Comparison of ENCODE assay signal across 9 mouse cellular contexts in the genomic region with DNA sequence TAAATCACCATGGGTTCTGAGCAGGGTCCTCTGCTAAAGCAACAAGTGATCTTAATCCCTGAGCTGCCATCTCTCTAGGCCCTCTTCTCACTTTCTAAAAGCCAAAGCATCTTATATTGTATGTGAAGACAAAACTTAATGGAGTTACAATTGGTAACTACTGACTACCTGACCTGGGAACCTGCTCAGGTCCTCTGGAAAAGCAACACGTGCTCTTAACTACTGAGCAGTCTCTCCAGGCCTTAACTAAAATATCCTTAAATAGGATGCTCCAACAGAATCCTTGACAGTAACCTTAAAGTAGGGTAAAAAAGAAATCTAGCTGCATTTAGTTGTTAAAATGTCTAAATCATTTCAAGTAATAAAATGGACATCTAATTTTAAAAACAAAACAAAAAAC. TPM values are rescaled to one million over a fixed set of nuclear protein-coding genes. Genes with fewer than 3 reads are reported as not detected.
DNase-seq lines count a peak whose midpoint lies in the region; ATAC-seq lines count a peak whose summit lies in the region.
"Had no signal": no experiment of that assay in that cellular context is flagged by ENCODE, and none has a peak within 500 bp of the region (broad histone marks: within the 10 kb centered on the region; RNA-seq: fewer than 3 reads in every experiment).

No protein-coding gene starts in this region.

- H3K9ac ChIP-seq in heart, embryonic 16.5 days (ENCODE audit: low read length) = peak overlapping the region; percentile 93; the same call in 1 of the 2 replicates
- H3K9ac ChIP-seq in hindbrain, embryonic 15.5 days = no peak overlapping the region
- no peak overlapping the region; the same call in 1 of the 2 replicates for H3K9ac ChIP-seq in midbrain, embryonic 14.5 days (replicated peaks; ENCODE audit: low read length)

- no peak for ATAC-seq in heart, embryonic 16.5 days (replicated peaks; ENCODE audit: extremely low read depth, insufficient read depth, low FRiP score)
- no peak for ATAC-seq in hindbrain, embryonic 15.5 days (ENCODE audit: low FRiP score, low read depth)
- no peak for ATAC-seq in midbrain, embryonic 14.5 days (ENCODE audit: low FRiP score, low TSS enrichment)

- peak overlapping the region; percentile 92 for H3K4me2 ChIP-seq in heart, embryonic 16.5 days (ENCODE audit: low read depth, low read length)
- H3K4me2 ChIP-seq in hindbrain, embryonic 15.5 days = peak overlapping the region; percentile 96
- H3K4me2 ChIP-seq in midbrain, embryonic 14.5 days (ENCODE audit: low read length) = peak overlapping the region; percentile 97

- H3K9me3 ChIP-seq in heart, embryonic 16.5 days (replicated peaks; ENCODE audit: control insufficient read depth, low read length) = no peaks in the 10 kb centered on the region
- H3K9me3 ChIP-seq in hindbrain, embryonic 15.5 days = no peaks in the 10 kb centered on the region
- H3K9me3 ChIP-seq in midbrain, embryonic 14.5 days (ENCODE audit: control insufficient read depth, low read length) = no peaks in the 10 kb centered on the region

- H3K4me3 ChIP-seq in heart, embryonic 16.5 days (ENCODE audit: low read length) = peak overlapping the region; percentile 97
- H3K4me3 ChIP-seq in brown adipose tissue, adult 24 weeks (ENCODE audit: insufficient read depth, low read depth, low read length) = peak overlapping the region; percentile 8; the same call in 1 of the 2 replicates
- H3K4me3 ChIP-seq in hindbrain, embryonic 15.5 days = peak overlapping the region; percentile 76
- H3K4me3 ChIP-seq in midbrain, embryonic 14.5 days (replicated peaks; ENCODE audit: low read depth, low read length) = peak overlapping the region; percentile 81

- 22% methylated on average over 1 of the region's 1 CpGs for WGBS in heart, embryonic 16.5 days
- WGBS in hindbrain, embryonic 15.5 days = 34% methylated on average over 1 of the region's 1 CpGs
- 48% methylated on average over 1 of the region's 1 CpGs for WGBS in midbrain, embryonic 14.5 days

- H3K36me3 ChIP-seq in heart, embryonic 16.5 days (ENCODE audit: control insufficient read depth, insufficient read depth) = no peaks in the 10 kb centered on the region
- no peaks in the 10 kb centered on the region for H3K36me3 ChIP-seq in hindbrain, embryonic 15.5 days
- no peaks in the 10 kb centered on the region for H3K36me3 ChIP-seq in midbrain, embryonic 14.5 days (ENCODE audit: control insufficient read depth, insufficient read depth, low read length)

- H3K27me3 ChIP-seq in heart, embryonic 16.5 days (ENCODE audit: control insufficient read depth, insufficient read depth, low read length) = no peaks in the 10 kb centered on the region
- H3K27me3 ChIP-seq in hindbrain, embryonic 15.5 days = no peaks in the 10 kb centered on the region
- no peaks in the 10 kb centered on the region for H3K27me3 ChIP-seq in midbrain, embryonic 14.5 days (ENCODE audit: control insufficient read depth, insufficient read depth, low read length)
- H3K27me3 ChIP-seq: Patski had no signal

- peaks cover 9% of the 10 kb centered on the region for H3K4me1 ChIP-seq in heart, embryonic 16.5 days (ENCODE audit: control insufficient read depth, insufficient read depth, low read length)
- no peaks in the 10 kb centered on the region for H3K4me1 ChIP-seq in brown adipose tissue, adult 24 weeks (ENCODE audit: control insufficient read depth, insufficient read depth, insufficient read length, low read length)
- H3K4me1 ChIP-seq in hindbrain, embryonic 15.5 days (replicated peaks) = peaks cover 31% of the 10 kb centered on the region
- peaks cover 16% of the 10 kb centered on the region for H3K4me1 ChIP-seq in midbrain, embryonic 14.5 days (ENCODE audit: control insufficient read depth, insufficient read depth, low read length)

- intact Hi-C loops in heart, postnatal 10 days (cut with DNase I) = no loop called here

- no peak for DNase-seq in heart, postnatal 10 days
- no peak for DNase-seq in midbrain, embryonic 14.5 days
- DNase-seq in cerebellum, adult 11-12 months = no peak
- no peak for DNase-seq in Muller cell, postnatal 12 days (ENCODE audit: inconsistent ontology term)
- no peak for DNase-seq in urinary bladder, postnatal 25 days (ENCODE audit: low spot score)

- H3K27ac ChIP-seq in heart, embryonic 16.5 days (ENCODE audit: low read length) = no peak overlapping the region
- no peak overlapping the region for H3K27ac ChIP-seq in brown adipose tissue, adult 24 weeks (replicated peaks; ENCODE audit: low read depth, low read length)
- H3K27ac ChIP-seq in hindbrain, embryonic 15.5 days (replicated peaks) = no peak overlapping the region
- H3K27ac ChIP-seq in midbrain, embryonic 14.5 days (replicated peaks; ENCODE audit: low read depth, low read length) = no peak overlapping the region

RNA-seq across cellular contexts. Expression of gene Xpo4, which starts 1.6 kb away (rescaled TPM):
- polyA plus RNA-seq in heart, embryonic 16.5 days (2015; fragmentation: Nextera tagmentation; extraction: Ambion mirVana) = 13.0 and 13.7 TPM in 2 replicates
- 10 to 100 TPM; 16.6 to 19.1 TPM for total RNA-seq in heart, postnatal 10 days (2021)
- polyA plus RNA-seq in brown adipose tissue, adult 24 weeks (2012; ENCODE audit: insufficient read depth, insufficient read length, missing spikeins) = 5.5 and 5.9 TPM in 2 replicates
- polyA plus RNA-seq in hindbrain, embryonic 15.5 days (2015; fragmentation: Nextera tagmentation; extraction: Ambion mirVana) = 11.6 and 12.3 TPM in 2 replicates
- polyA plus RNA-seq in midbrain, embryonic 14.5 days (2014; fragmentation: Nextera tagmentation; extraction: Ambion mirVana) = 13.5 and 18.7 TPM in 2 replicates

Comparison
In these comparisons a context has a peak if more than half of its experiments do, and no peak if none do; other contexts are left out.
1. H3K4me3 ChIP-seq: peak in every context shown above with its lines; median percentile 97 in heart, embryonic 16.5 days; 81 in midbrain, embryonic 14.5 days; 76 in hindbrain, embryonic 15.5 days; 8 in brown adipose tissue, adult 24 weeks.